Mouse (Mus musculus) lung, embryonic 14.5 days (tissue): ENCODE data around the gene Nbeal2. TPM values are rescaled to one million over a fixed set of nuclear protein-coding genes. Genes with fewer than 3 reads are reported as not detected.

Experiments used
- ATAC-seq: fragments of 200-750 bp; cut with Nextera tagmentation; 2 replicates; pipeline ENCODE4 v1.8.0; 2017; ENCODE audit warnings: mild to moderate bottlenecking, moderate TSS enrichment, moderate library complexity; ENCODE audit not compliant: insufficient read depth
- DNase-seq: peaks from one replicate; pipeline ENCODE4 v3.0.0-alpha.2; 2015
- H3K27ac ChIP-seq: fragments of 300-500 bp; sonication (generic); 2 replicates; pipeline ENCODE4 v1.5.1; 2014; ENCODE audit warnings: low read depth, mild to moderate bottlenecking, moderate library complexity
- H3K27me3 ChIP-seq: fragments of 300-500 bp; sonication (generic); 2 replicates; pipeline ENCODE4 v1.6.1; 2014; ENCODE audit warnings: low read length, control low read depth; ENCODE audit not compliant: insufficient read depth
- H3K36me3 ChIP-seq: fragments of 300-500 bp; sonication (generic); 2 replicates; pipeline ENCODE4 v1.6.1; 2014; ENCODE audit warnings: control low read depth; ENCODE audit not compliant: insufficient read depth
- H3K4me1 ChIP-seq: fragments of 300-500 bp; sonication (generic); 2 replicates; pipeline ENCODE4 v1.6.1; 2014; ENCODE audit warnings: antibody characterized with exemption, control low read depth; ENCODE audit not compliant: insufficient read depth
- H3K4me2 ChIP-seq: fragments of 300-500 bp; sonication (generic); 2 replicates; pipeline ENCODE4 v1.6.1; 2014; ENCODE audit warnings: mild to moderate bottlenecking
- H3K4me3 ChIP-seq: fragments of 300-500 bp; sonication (generic); 2 replicates; pipeline ENCODE4 v1.5.1; 2014; ENCODE audit warnings: low read depth, low read length
- H3K9ac ChIP-seq: fragments of 300-500 bp; sonication (generic); 2 replicates; pipeline ENCODE4 v1.6.1; 2014
- H3K9me3 ChIP-seq: fragments of 300-500 bp; sonication (generic); 2 replicates; pipeline ENCODE4 v1.6.1; 2016; ENCODE audit warnings: low read depth, low read length, control low read depth
- CTCF ChIP-seq: IDR thresholded peaks from 2 replicates; pipeline ENCODE4 v1.5.1; 2016; ENCODE audit warnings: antibody characterized with exemption, low read depth
- WGBS: fragments of 180-500 bp; shearing (Covaris S2); extraction: QIAGEN DNeasy Blood & Tissue Kit; methylation state at CpG from one replicate; pipeline ENCODE4 v1.1.7; 2014; 5-methylcytosine and 5-hydroxymethylcytosine counted together
- polyA plus RNA-seq: library from polyadenylated mRNA; unstranded; fragments of >200 nt; fragmentation: Nextera tagmentation; extraction: Ambion mirVana; gene quantifications from 2 replicates; pipeline ENCODE4 v1.2.1, GENCODE M21; 2014

Gene Nbeal2
- polyA plus RNA-seq, 1 experiment from 2014 or later: 3.8 TPM

DNA sequence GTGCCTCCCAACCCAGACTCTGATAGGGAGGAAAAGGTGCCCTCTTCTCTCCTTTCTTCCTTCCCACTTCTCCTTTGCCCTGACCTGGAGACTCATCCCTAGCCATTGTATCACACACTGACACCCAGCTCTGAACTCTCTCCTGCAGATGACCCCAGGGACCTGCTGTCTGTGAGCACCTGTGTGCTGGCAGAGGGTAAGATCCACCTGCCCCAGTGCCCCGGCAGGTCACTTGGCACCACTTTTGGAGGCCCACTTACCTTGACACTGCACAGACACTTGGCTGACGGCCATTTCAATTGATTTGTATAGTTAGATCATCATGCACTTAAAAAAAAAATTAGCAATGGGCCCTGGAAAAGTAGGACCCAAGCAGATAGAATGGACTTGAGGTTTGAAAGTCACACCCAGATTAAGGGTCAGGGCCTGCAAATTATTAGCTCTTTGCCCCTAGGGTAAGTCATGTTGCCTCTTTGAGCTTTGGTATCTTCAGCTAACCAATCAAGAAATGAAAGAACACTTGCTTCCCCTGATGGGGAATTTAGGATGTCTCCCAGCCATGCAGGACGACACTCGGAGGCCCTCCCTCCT, 41.3 kb upstream of the Nbeal2 start:
- H3K4me3 ChIP-seq: no peak overlapping the region
- H3K9ac ChIP-seq: no peak overlapping the region
- 78% methylated on average over 4 of the region's 4 CpGs for WGBS
- no peak overlapping the region for H3K27ac ChIP-seq
- no peaks in the 10 kb centered on the region for H3K4me1 ChIP-seq
- H3K4me2 ChIP-seq: no peak overlapping the region
- H3K36me3 ChIP-seq: peaks cover 21% of the 10 kb centered on the region; the same call in 1 of the 2 replicates
- ATAC-seq (no peak), DNase-seq (no peak)
- H3K9me3 ChIP-seq: no peaks in the 10 kb centered on the region
- no peak for TF ChIP-seq CTCF
- no peaks in the 10 kb centered on the region for H3K27me3 ChIP-seq

DNA sequence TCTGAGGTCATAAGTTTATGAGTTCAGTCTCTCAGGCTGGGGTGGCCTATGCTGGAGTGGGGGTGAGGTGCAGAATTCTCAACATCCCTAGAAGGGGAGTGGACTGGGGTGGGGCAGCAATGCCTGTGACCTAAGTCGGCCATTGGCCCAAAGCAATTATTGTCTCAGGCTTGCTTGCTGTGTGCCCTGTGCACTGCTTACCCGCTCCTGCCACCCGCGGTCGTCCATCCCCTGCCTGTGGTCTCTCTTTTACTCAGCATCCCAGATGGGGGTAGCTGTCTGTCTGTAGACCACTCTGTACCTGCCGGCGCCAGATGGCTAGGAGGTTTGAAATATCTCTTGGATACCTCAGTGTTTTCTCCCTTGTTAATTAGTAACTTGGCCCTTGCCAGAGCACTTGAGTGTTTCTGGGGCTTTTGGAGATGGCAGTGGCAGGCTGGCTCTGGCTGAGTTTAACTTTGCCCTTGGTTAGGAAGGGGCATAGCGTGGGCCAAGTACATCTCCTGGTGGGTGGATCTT, 35.4 kb upstream of the Nbeal2 start:
- Histone ChIP-seq H3K9ac (no peak overlapping the region), H3K4me1 (no peaks in the 10 kb centered on the region), H3K27ac (peak overlapping the region; percentile 47), H3K9me3 (no peaks in the 10 kb centered on the region), H3K4me2 (peak overlapping the region; percentile 1; the same call in 1 of the 2 replicates), H3K27me3 (no peaks in the 10 kb centered on the region), H3K4me3 (no peak overlapping the region), H3K36me3 (peaks cover 8% of the 10 kb centered on the region; the same call in 1 of the 2 replicates)
- 68% methylated on average over 8 of the region's 8 CpGs for WGBS
- TF ChIP-seq CTCF: no peak
- DNase-seq (peak; percentile 44), ATAC-seq (peak; percentile 45; the same call in 1 of the 2 replicates)

DNA sequence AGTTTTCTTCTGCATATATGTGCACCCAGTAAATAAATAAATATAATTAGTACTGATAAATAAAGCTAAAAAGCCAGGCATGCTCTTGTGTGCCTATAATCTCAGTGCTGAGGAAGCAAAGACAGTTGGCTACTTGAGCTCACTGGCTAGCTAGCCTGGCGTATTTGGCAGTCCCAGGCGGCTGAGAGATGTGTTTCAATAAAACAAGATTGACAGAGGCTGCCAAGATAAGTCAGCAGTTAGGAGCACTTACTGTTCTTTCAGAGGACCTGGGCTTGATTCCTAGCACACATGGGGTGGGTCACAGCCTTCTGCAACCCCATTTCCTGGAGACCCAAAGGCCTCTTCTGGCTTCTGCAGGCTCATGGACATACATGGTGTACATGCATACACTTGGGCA, 33.9 kb upstream of the Nbeal2 start:
- H3K9ac ChIP-seq: no peak overlapping the region
- no peak overlapping the region for H3K4me2 ChIP-seq
- no peak overlapping the region for H3K4me3 ChIP-seq
- H3K4me1 ChIP-seq: peaks cover 4% of the 10 kb centered on the region; the same call in 1 of the 2 replicates
- no peaks in the 10 kb centered on the region for H3K9me3 ChIP-seq
- no peak for ATAC-seq
- DNase-seq: no peak
- no peaks in the 10 kb centered on the region for H3K27me3 ChIP-seq
- 82% methylated on average over 2 of the region's 2 CpGs for WGBS
- no peak for TF ChIP-seq CTCF
- no peaks in the 10 kb centered on the region for H3K36me3 ChIP-seq
- no peak overlapping the region for H3K27ac ChIP-seq

DNA sequence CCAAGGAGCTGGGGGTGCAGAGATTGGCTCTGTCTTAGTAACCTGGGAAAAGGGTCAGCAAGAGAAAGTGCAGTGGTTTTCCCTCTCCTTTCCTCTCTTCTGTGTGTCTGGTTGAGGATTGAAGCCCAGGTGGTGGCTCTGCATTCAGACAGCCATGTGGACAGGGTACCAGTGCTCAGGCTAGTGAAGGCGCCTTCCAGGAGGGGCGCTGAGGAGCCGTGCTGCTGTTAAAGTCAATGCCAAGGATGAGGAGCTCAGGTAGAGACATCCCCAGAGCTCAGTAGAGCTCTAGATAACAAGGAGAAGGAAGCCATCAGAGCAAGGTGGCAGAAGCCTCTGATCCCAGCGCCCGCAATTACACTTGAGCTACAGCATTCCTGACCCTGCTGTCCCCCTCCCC, 33.1 kb upstream of the Nbeal2 start:
- Histone ChIP-seq H3K4me1 (peaks cover 4% of the 10 kb centered on the region; the same call in 1 of the 2 replicates), H3K9me3 (no peaks in the 10 kb centered on the region)

DNA sequence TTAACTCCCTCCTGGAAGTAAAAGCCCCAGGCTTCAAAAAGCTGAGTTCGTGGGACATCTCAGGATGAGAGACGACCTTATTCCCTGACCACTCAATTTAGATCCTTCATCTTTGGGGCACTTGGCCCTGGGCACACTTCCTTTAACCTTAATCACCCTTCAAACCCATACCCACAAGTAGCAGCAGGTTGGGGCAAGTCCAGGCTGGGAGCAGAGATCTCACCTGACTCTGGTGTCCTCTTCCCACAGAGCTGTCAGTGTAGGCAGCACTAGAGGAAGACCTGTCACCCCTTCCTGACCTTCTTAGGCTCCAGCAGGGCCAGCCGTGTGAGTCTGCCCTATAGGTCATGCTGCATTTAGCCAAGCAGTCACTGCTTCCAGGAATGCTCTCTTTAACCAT, 32.5 kb upstream of the Nbeal2 start:
- 58% methylated on average over 3 of the region's 3 CpGs for WGBS
- Histone ChIP-seq H3K9ac (no peak overlapping the region), H3K27ac (no peak overlapping the region), H3K4me1 (peaks cover 4% of the 10 kb centered on the region; the same call in 1 of the 2 replicates), H3K27me3 (no peaks in the 10 kb centered on the region), H3K4me2 (no peak overlapping the region), H3K36me3 (no peaks in the 10 kb centered on the region), H3K9me3 (no peaks in the 10 kb centered on the region), H3K4me3 (no peak overlapping the region)
- no peak for TF ChIP-seq CTCF
- no peak for ATAC-seq
- no peak for DNase-seq

More for the DNA sequence above, 33.1 kb upstream of the Nbeal2 start:
- H3K4me2 ChIP-seq: no peak overlapping the region
- 43% methylated on average over 5 of the region's 5 CpGs for WGBS
- no peak overlapping the region for H3K9ac ChIP-seq
- no peaks in the 10 kb centered on the region for H3K36me3 ChIP-seq
- DNase-seq: no peak
- TF ChIP-seq CTCF: 0 out of 2 replicates have a peak, but pooled peaks have one; percentile 15
- no peak overlapping the region for H3K27ac ChIP-seq
- ATAC-seq: no peak
- no peak overlapping the region for H3K4me3 ChIP-seq
- H3K27me3 ChIP-seq: no peaks in the 10 kb centered on the region

DNA sequence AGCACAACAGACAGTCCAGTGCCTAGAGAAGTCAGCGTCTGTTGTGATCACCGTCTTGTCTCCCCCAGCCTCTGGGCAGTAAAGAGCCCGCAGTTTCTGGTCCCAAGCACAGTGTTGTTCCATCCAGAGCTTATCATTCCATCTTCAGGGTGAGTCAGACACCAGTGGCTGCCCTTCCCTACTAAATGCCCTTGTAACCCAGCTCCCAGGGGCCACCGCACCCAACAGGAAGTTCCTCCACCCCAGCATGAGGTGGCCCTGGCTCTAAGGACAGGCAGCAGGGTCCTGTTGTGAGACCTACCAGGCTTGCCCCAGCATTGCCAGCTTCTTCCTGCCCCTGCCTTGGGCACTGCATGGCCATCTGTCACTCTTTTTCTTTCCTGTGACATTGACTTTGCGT, 31.6 kb upstream of the Nbeal2 start:
- Histone ChIP-seq H3K9me3 (no peaks in the 10 kb centered on the region), H3K4me3 (no peak overlapping the region), H3K4me2 (no peak overlapping the region), H3K36me3 (no peaks in the 10 kb centered on the region), H3K27ac (peak overlapping the region; percentile 30; the same call in 1 of the 2 replicates), H3K4me1 (peaks cover 4% of the 10 kb centered on the region; the same call in 1 of the 2 replicates), H3K27me3 (no peaks in the 10 kb centered on the region), H3K9ac (no peak overlapping the region)
- TF ChIP-seq CTCF: no peak
- DNase-seq (no peak), ATAC-seq (no peak)
- 76% methylated on average over 5 of the region's 5 CpGs for WGBS

DNA sequence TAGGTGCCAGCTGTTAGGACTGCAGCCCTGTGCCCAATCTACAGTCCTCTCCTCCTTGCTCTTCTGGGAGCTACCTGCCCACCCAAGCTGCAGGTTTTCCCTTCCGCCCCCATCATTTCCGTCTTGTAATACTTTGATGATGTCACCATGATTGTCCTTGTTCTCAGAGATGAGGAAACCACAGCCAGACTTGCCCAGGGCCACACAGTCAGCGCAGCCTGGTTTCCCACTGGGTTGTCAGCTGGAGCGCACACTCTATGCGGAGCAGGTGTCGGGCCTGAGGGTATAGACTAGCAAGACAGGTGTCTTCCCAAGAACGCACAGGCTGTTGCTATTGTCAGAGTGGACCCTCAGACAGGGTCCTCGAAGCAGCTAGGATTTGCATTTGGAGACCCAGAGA, 31.2 kb upstream of the Nbeal2 start:
- DNase-seq: no peak
- H3K4me2 ChIP-seq: no peak overlapping the region; the same call in 1 of the 2 replicates

More for the DNA sequence above, 31.2 kb upstream of the Nbeal2 start:
- Histone ChIP-seq H3K27ac (peak overlapping the region; percentile 93), H3K9ac (0 out of 2 replicates have a peak overlapping the region, but pooled peaks have one; percentile 4), H3K4me3 (no peak overlapping the region), H3K36me3 (no peaks in the 10 kb centered on the region), H3K27me3 (no peaks in the 10 kb centered on the region), H3K9me3 (no peaks in the 10 kb centered on the region), H3K4me1 (peaks cover 4% of the 10 kb centered on the region; the same call in 1 of the 2 replicates)
- ATAC-seq: no peak
- no peak for TF ChIP-seq CTCF
- 92% methylated on average over 8 of the region's 8 CpGs for WGBS
